Mouse (Mus musculus) layer of hippocampus, postnatal 36 days (tissue): Measurements from ENCODE around the gene Asna1. TPM values are rescaled to one million over a fixed set of nuclear protein-coding genes. Genes with fewer than 3 reads are reported as not detected.
A peak's percentile ranks its signal among the peaks of the same experiment; 100 is the strongest.

ENCODE experiments used
- DNase-seq, 2 experiments: peaks; one replicate each; pipeline ENCODE4 v3.0.0; 2022
- total RNA-seq, 2 experiments: library from RNA; stranded (reverse); gene quantifications; 2 replicates each; pipeline ENCODE4 v1.2.3; 2021

The Asna1 gene
- total RNA-seq, 2 experiments from 2014 or later: 120 to 121 TPM

GRCm38 (mm10) chr8:85034764-85035163 is 9.7 kb upstream of the Asna1 start:
- peak; percentile 51 to 58 for DNase-seq

GRCm38 (mm10) chr8:85033867-85034266 is 8.8 kb upstream of the Asna1 start:
- DNase-seq: no peak

- DNase-seq: no peak
These were observed 7.7 kb upstream of the Asna1 start for GRCm38 (mm10) chr8:85032622-85033311.

GRCm38 (mm10) chr8:85029271-85029670 is 4.2 kb upstream of the Asna1 start:
- no peak for DNase-seq

GRCm38 (mm10) chr8:85027922-85028321 is 2.8 kb upstream of the Asna1 start:
- no peak for DNase-seq

- no peak for DNase-seq
These were observed 2.4 kb upstream of the Asna1 start for GRCm38 (mm10) chr8:85027516-85027855.

GRCm38 (mm10) chr8:85026670-85027515 is 1.8 kb upstream of the Asna1 start, which contains the start of gene Trir:
Gene Trir, plus strand, starts transcription at chr8:85026823.
- peak; percentile 96 to 97 for DNase-seq

- no peak for DNase-seq
These were observed 1.2 kb downstream of the Asna1 start for GRCm38 (mm10) chr8:85023846-85024245.

GRCm38 (mm10) chr8:85021514-85022055 is 3.5 kb downstream of the Asna1 start:
- no peak for DNase-seq

- DNase-seq: no peak
These were observed 7.9 kb downstream of the Asna1 start for GRCm38 (mm10) chr8:85017209-85017608.

GRCm38 (mm10) chr8:85016724-85017123 is 8.4 kb downstream of the Asna1 start:
- DNase-seq: no peak

- DNase-seq: no peak
These were observed 10.7 kb downstream of the Asna1 start, which contains the start of gene Best2 for GRCm38 (mm10) chr8:85014431-85014830. Gene Best2, minus strand, starts transcription at chr8:85014531.

- peak; percentile 63 to 75 for DNase-seq
These were observed 11.7 kb downstream of the Asna1 start for GRCm38 (mm10) chr8:85013230-85013840.

- no peak for DNase-seq
These were observed 13.8 kb downstream of the Asna1 start for GRCm38 (mm10) chr8:85011242-85011641.

- DNase-seq: no peak
These were observed 17.4 kb downstream of the Asna1 start for GRCm38 (mm10) chr8:85007686-85008085.

GRCm38 (mm10) chr8:84997649-84998295 is 27.3 kb downstream of the Asna1 start:
- DNase-seq: peak; percentile 88 to 89

GRCm38 (mm10) chr8:84996978-84997377 is 28.1 kb downstream of the Asna1 start:
- DNase-seq: no peak

GRCm38 (mm10) chr8:84995680-84996079 is 29.4 kb downstream of the Asna1 start:
- DNase-seq: no peak

- DNase-seq: no peak
These were observed 30.7 kb downstream of the Asna1 start for GRCm38 (mm10) chr8:84994375-84994774.

GRCm38 (mm10) chr8:84990836-84991235 is 34.2 kb downstream of the Asna1 start:
- DNase-seq: no peak

GRCm38 (mm10) chr8:84990349-84990748 is 34.7 kb downstream of the Asna1 start, which contains the start of gene Hook2:
Gene Hook2, plus strand, starts transcription at chr8:84990603.
- peak; percentile 93 to 94 for DNase-seq

- peak; percentile 83 to 86 for DNase-seq
These were observed 35.3 kb downstream of the Asna1 start for GRCm38 (mm10) chr8:84989810-84990209.
